Mouse (Mus musculus) heart, adult 9 months (tissue): ENCODE measurements around the gene Upf2.
"Not testable (repeated sequence)": the region's sequence is repeated elsewhere in the genome, so short reads cannot be mapped to it uniquely, and the experiment has no call there.

Experiments used
- DNase-seq, 2 experiments: peaks; one replicate each; pipeline ENCODE4 v3.0.0; 2022; ENCODE audit warnings: low spot score in 2 of 2

Upf2 gene

GRCm38 (mm10) chr2:5949821-5950220 lies 1.4 kb upstream of the Upf2 start:
- DNase-seq: not testable (repeated sequence)

GRCm38 (mm10) chr2:5950305-5950704 lies 964 bp upstream of the Upf2 start:
- DNase-seq: peak in 1 of 2 experiments; percentile 4

- DNase-seq: no peak
Measured at GRCm38 (mm10) chr2:5951621-5952211, 447 bp downstream of the Upf2 start.

GRCm38 (mm10) chr2:5957705-5958104 lies 6.4 kb downstream of the Upf2 start:
- DNase-seq: no peak

- no peak for DNase-seq
Measured at GRCm38 (mm10) chr2:5962265-5962664, 11.0 kb downstream of the Upf2 start.

- not testable (repeated sequence) for DNase-seq
Measured at GRCm38 (mm10) chr2:5963729-5964128, 12.5 kb downstream of the Upf2 start.

- DNase-seq: no peak
Measured at GRCm38 (mm10) chr2:5965972-5966371, 14.7 kb downstream of the Upf2 start.

- not testable (repeated sequence) for DNase-seq
Measured at GRCm38 (mm10) chr2:5970629-5971028, 19.4 kb downstream of the Upf2 start.

GRCm38 (mm10) chr2:5977532-5977931 lies 26.3 kb downstream of the Upf2 start:
- DNase-seq: no peak

GRCm38 (mm10) chr2:5995538-5995937 lies 44.3 kb downstream of the Upf2 start:
- DNase-seq: peak in 1 of 2 experiments; percentile 9

- no peak for DNase-seq
Measured at GRCm38 (mm10) chr2:6003949-6004348, 52.7 kb downstream of the Upf2 start.

- DNase-seq: no peak
Measured at GRCm38 (mm10) chr2:6014532-6014931, 63.3 kb downstream of the Upf2 start.

GRCm38 (mm10) chr2:6015182-6015581 lies 63.9 kb downstream of the Upf2 start:
- not testable (repeated sequence) for DNase-seq

- no peak for DNase-seq
Measured at GRCm38 (mm10) chr2:6020570-6020969, 69.3 kb downstream of the Upf2 start.

- no peak for DNase-seq
Measured at GRCm38 (mm10) chr2:6042644-6043043, 91.4 kb downstream of the Upf2 start.

GRCm38 (mm10) chr2:6046796-6047195 lies 95.5 kb downstream of the Upf2 start:
- DNase-seq: no peak

- no peak for DNase-seq
Measured at GRCm38 (mm10) chr2:6048570-6048969, 97.3 kb downstream of the Upf2 start.

GRCm38 (mm10) chr2:6049018-6049417 lies 97.7 kb downstream of the Upf2 start:
- no peak for DNase-seq

- DNase-seq: no peak
Measured at GRCm38 (mm10) chr2:6055466-6055865, 104.2 kb downstream of the Upf2 start.

GRCm38 (mm10) chr2:6056518-6056917 lies 105.2 kb downstream of the Upf2 start:
- no peak for DNase-seq

- DNase-seq: no peak
Measured at GRCm38 (mm10) chr2:6059291-6059690, 108.0 kb downstream of the Upf2 start.

GRCm38 (mm10) chr2:6060071-6060804 lies 109.0 kb downstream of the Upf2 start:
- DNase-seq: no peak

- no peak for DNase-seq
Measured at GRCm38 (mm10) chr2:6067341-6067740, 116.1 kb downstream of the Upf2 start.
